Mouse (Mus musculus): ENCODE results near the gene Primpol. TPM values are rescaled to one million over a fixed set of nuclear protein-coding genes. Genes with fewer than 3 reads are reported as not detected.
A peak's percentile ranks its signal among the peaks of the same experiment; 100 is the strongest.

The Primpol gene
- total and polyA plus RNA-seq, 3 experiments = 7.1 to 11.6 TPM; not detected in 1

- TF ChIP-seq JUND (IDR thresholded peaks at IDR 0.05; ENCODE audit: low read depth, low read length) = no peak
- peak; percentile 78 for TF ChIP-seq TAL1 (IDR thresholded peaks at IDR 0.05; ENCODE audit: low read length)
- no peak for TF ChIP-seq ZNF384 (IDR thresholded peaks at IDR 0.05; ENCODE audit: low read depth, low read length)
- TF ChIP-seq ETS1 (IDR thresholded peaks at IDR 0.05; ENCODE audit: low read depth, low read length) = peak; percentile 60
- no peak for TF ChIP-seq KAT2A (conservative IDR thresholded peaks at IDR 0.05; ENCODE audit: low read depth, low read length)
- no peak for TF ChIP-seq NRF1 (IDR thresholded peaks at IDR 0.05; ENCODE audit: insufficient read depth, low read depth, low read length, poor library complexity, severe bottlenecking)
- no peak for TF ChIP-seq MAFK (IDR thresholded peaks at IDR 0.05; ENCODE audit: borderline replicate concordance, low read depth, low read length)
- TF ChIP-seq CHD1 (IDR thresholded peaks at IDR 0.05; ENCODE audit: low read depth, low read length) = no peak
- TF ChIP-seq POLR2AphosphoS2 (IDR thresholded peaks at IDR 0.05; ENCODE audit: low read length) = no peak
- TF ChIP-seq E2F4 (IDR thresholded peaks at IDR 0.05; ENCODE audit: borderline replicate concordance, low read depth, low read length) = no peak
- TF ChIP-seq GABPA (IDR thresholded peaks at IDR 0.05; ENCODE audit: low read depth, low read length) = no peak
- no peak for TF ChIP-seq MAX (IDR thresholded peaks at IDR 0.05; ENCODE audit: low read length)
- TF ChIP-seq SIN3A (IDR thresholded peaks at IDR 0.05; ENCODE audit: low read length) = peak; percentile 46; the same call in 1 of the 2 replicates
- TF ChIP-seq EP300 (IDR thresholded peaks at IDR 0.05; ENCODE audit: low read depth in 1 of 2, low read length in 2 of 2) = peak in 1 of 2 experiments; percentile 41; a peak in 2 of 4 replicates
- no peak for TF ChIP-seq NELFE (IDR thresholded peaks at IDR 0.05; ENCODE audit: low read depth, low read length)
- TF ChIP-seq ELF1 (IDR thresholded peaks at IDR 0.05; ENCODE audit: low read depth, low read length) = 0 out of 2 replicates have a peak, but pooled peaks have one; percentile 10
Measured at GRCm38 (mm10) chr8:46599314-46599904, 17.6 kb downstream of the Primpol start (continued).

GRCm38 (mm10) chr8:46598753-46599152 lies 18.3 kb downstream of the Primpol start:
- peaks cover 2 to 60% of the 10 kb centered on the region in 2 experiments; a peak in 3 of 4 replicates for H3K36me3 ChIP-seq (ENCODE audit: control insufficient read depth in 1 of 2, insufficient read depth in 2 of 2, low read length in 2 of 2)
- H3K79me2 ChIP-seq (ENCODE audit: control insufficient read depth, insufficient read depth, low read length, poor library complexity) = no peaks in the 10 kb centered on the region; the same call in 1 of the 2 replicates
- DNase-seq (ENCODE audit: low read depth, low spot score) = peak; percentile 77
- H3K9me3 ChIP-seq (replicated peaks; ENCODE audit: insufficient read depth, low read length) = no peaks in the 10 kb centered on the region
- peak overlapping the region; percentile 61 for H3K27ac ChIP-seq (ENCODE audit: control insufficient read depth, low read depth, low read length)
- H3K27me3 ChIP-seq (ENCODE audit: control insufficient read depth in 1 of 2, insufficient read depth in 2 of 2, low read length in 2 of 2) = no peaks in the 10 kb centered on the region
- no peak overlapping the region for H3K4me3 ChIP-seq (ENCODE audit: control insufficient read depth in 1 of 2, insufficient read depth in 1 of 2, low read depth in 2 of 2, low read length in 2 of 2)
- H3K9ac ChIP-seq (ENCODE audit: control insufficient read depth, low read depth, low read length, poor library complexity, severe bottlenecking) = no peak overlapping the region
- TF ChIP-seq EP300 (IDR thresholded peaks at IDR 0.05; ENCODE audit: low read depth in 1 of 2, low read length in 2 of 2) (peak; percentile 11 to 41; a peak in 1 of 4 replicates), TAL1 (IDR thresholded peaks at IDR 0.05; ENCODE audit: low read length) (peak; percentile 13; the same call in 1 of the 2 replicates), ZC3H11A (IDR thresholded peaks at IDR 0.05; ENCODE audit: low read depth, low read length) (no peak), GATA1 (IDR thresholded peaks at IDR 0.05; ENCODE audit: low read depth, low read length) (peak; percentile 72), GABPA (IDR thresholded peaks at IDR 0.05; ENCODE audit: low read depth, low read length) (0 out of 2 replicates have a peak, but pooled peaks have one; percentile 59), TBP (IDR thresholded peaks at IDR 0.05; ENCODE audit: low read depth, low read length) (peak; percentile 93), BHLHE40 (IDR thresholded peaks at IDR 0.05; ENCODE audit: borderline replicate concordance, low read depth, low read length) (no peak), RCOR1 (IDR thresholded peaks at IDR 0.05; ENCODE audit: low read depth, low read length) (0 out of 2 replicates have a peak, but pooled peaks have one; percentile 17)
- H3K4me1 ChIP-seq (ENCODE audit: control insufficient read depth in 1 of 2, insufficient read depth in 2 of 2, low read length in 2 of 2) = peaks cover 32 to 56% of the 10 kb centered on the region in 2 experiments
